In genomic region chr6:141257434-141258202, GRCm38 (mm10) we compare ENCODE assay signal across 10 mouse cellular contexts. TPM values are rescaled to one million over a fixed set of nuclear protein-coding genes. Genes with fewer than 3 reads are reported as not detected.
A peak's percentile ranks its signal among the peaks of the same experiment; 100 is the strongest.
DNase-seq lines count a peak whose midpoint lies in the region; ATAC-seq and TF ChIP-seq lines count a peak whose summit lies in the region.
"Had no signal": no experiment of that assay in that cellular context is flagged by ENCODE, and none has a peak within 500 bp of the region (broad histone marks: within the 10 kb centered on the region; RNA-seq: fewer than 3 reads in every experiment).

No protein-coding gene starts in this region.

- peaks cover 6% of the 10 kb centered on the region for H3K4me1 ChIP-seq in heart, adult 2 months (ENCODE audit: control insufficient read depth, insufficient read depth, low read length)
- peaks cover 30% of the 10 kb centered on the region for H3K4me1 ChIP-seq in heart, embryonic 10.5 days
- H3K4me1 ChIP-seq: hindbrain, embryonic 15.5 days had no signal

- no peak overlapping the region for H3K4me3 ChIP-seq in heart, adult 2 months
- H3K4me3 ChIP-seq in heart, embryonic 10.5 days = no peak overlapping the region
- no peak overlapping the region for H3K4me3 ChIP-seq in layer of hippocampus, adult 2 months
- H3K4me3 ChIP-seq: hindbrain, embryonic 15.5 days had no signal

- no peak for TF ChIP-seq EP300 in heart, adult 2 months (IDR thresholded peaks at IDR 0.05; ENCODE audit: insufficient read depth, low read depth, low read length)

- 69% methylated on average over 6 of the region's 6 CpGs for WGBS in heart, adult 2 months
- WGBS in heart, embryonic 10.5 days = 83% methylated on average over 6 of the region's 6 CpGs

- intact Hi-C loops in heart, adult 2 months (cut with DNase I) = no loop called here

- H3K27ac ChIP-seq in heart, adult 2 months = peak overlapping the region; percentile 26; the same call in 1 of the 2 replicates
- no peak overlapping the region for H3K27ac ChIP-seq in heart, embryonic 10.5 days
- no peak overlapping the region for H3K27ac ChIP-seq in layer of hippocampus, adult 2 months
- H3K27ac ChIP-seq: hindbrain, embryonic 15.5 days had no signal

- no peaks in the 10 kb centered on the region for H3K9me3 ChIP-seq in heart, embryonic 10.5 days
- H3K9me3 ChIP-seq: hindbrain, embryonic 15.5 days had no signal

- TF ChIP-seq CTCF in heart, adult 2 months (IDR thresholded peaks at IDR 0.05) = peak; percentile 53
- TF ChIP-seq CTCF in layer of hippocampus, adult 2 months (conservative IDR thresholded peaks at IDR 0.05) = peak; percentile 58

- peak; percentile 56; the same call in 1 of the 2 replicates for ATAC-seq in granulocyte monocyte progenitor cell, adult 5-6 weeks (replicated peaks; ENCODE audit: poor library complexity, severe bottlenecking)
- ATAC-seq: activated CD4-positive, CD25-positive, alpha-beta regulatory T cell, adult 4 months had no signal

- H3K79me2 ChIP-seq in heart, adult 2 months (replicated peaks; ENCODE audit: control insufficient read depth, insufficient read depth, low read length) = peaks cover 4% of the 10 kb centered on the region

- no peak for DNase-seq in heart, adult 2 months
- no peak for DNase-seq in heart, embryonic 10.5 days (ENCODE audit: low spot score)
- no peak for DNase-seq in layer of hippocampus, adult 2 months (ENCODE audit: low spot score in 2 of 2)
- DNase-seq in layer of hippocampus, adult 9-11 months = no peak
- DNase-seq in MN1 (ENCODE audit: low spot score) = peak; percentile 13
- DNase-seq in layer of hippocampus, adult 11-12 months (ENCODE audit: low spot score) = no peak
- DNase-seq in frontal cortex, postnatal 14 days (ENCODE audit: low spot score in 2 of 2) = no peak

- no peaks in the 10 kb centered on the region for H3K27me3 ChIP-seq in heart, adult 2 months (ENCODE audit: control insufficient read depth, insufficient read depth, low read length)
- no peaks in the 10 kb centered on the region for H3K27me3 ChIP-seq in heart, embryonic 10.5 days (ENCODE audit: insufficient read depth, poor library complexity, severe bottlenecking)
- H3K27me3 ChIP-seq: hindbrain, embryonic 15.5 days had no signal

- peaks cover 7% of the 10 kb centered on the region; the same call in 1 of the 2 replicates for H3K36me3 ChIP-seq in heart, adult 2 months (ENCODE audit: control insufficient read depth, insufficient read depth, low read length)
- no peaks in the 10 kb centered on the region for H3K36me3 ChIP-seq in heart, embryonic 10.5 days
- H3K36me3 ChIP-seq: hindbrain, embryonic 15.5 days had no signal

- H3K9ac ChIP-seq in heart, adult 2 months (ENCODE audit: low read depth, low read length) = no peak overlapping the region
- H3K9ac ChIP-seq: hindbrain, embryonic 15.5 days had no signal

- no peak for TF ChIP-seq POLR2A in heart, adult 2 months (IDR thresholded peaks at IDR 0.05; ENCODE audit: insufficient read depth, low read depth, low read length)

RNA-seq across cellular contexts. Expression of gene Pde3a, which starts 8.5 kb away (rescaled TPM):
- total RNA-seq in heart, adult 2 months (2021) = 10 to 100 TPM; 64.6 to 72.3 TPM
- 18.0 and 23.9 TPM in 2 replicates for polyA plus RNA-seq in heart, adult 2 months (2012; rRNA removed)
- polyA plus RNA-seq in heart, embryonic 10.5 days (2016; fragmentation: Nextera tagmentation; extraction: Ambion mirVana) = 7.3 and 7.5 TPM in 2 replicates
- total RNA-seq in layer of hippocampus, adult 2 months (2021) = 1 to 10 TPM; 3.1 to 3.4 TPM
- not detected in 2 replicates for total RNA-seq in granulocyte monocyte progenitor cell, adult 5-6 weeks (2014; fragmentation: Nextera tagmentation)
- total RNA-seq in granulocyte monocyte progenitor cell, adult 5-6 weeks (2017) = not detected in 2 replicates

Comparison
In these comparisons a context has a peak if more than half of its experiments do, and no peak if none do; other contexts are left out.
1. RNA of gene Pde3a, which starts 8.5 kb away (total RNA-seq): 64.6 to 72.3 TPM in heart, adult 2 months; 3.1 to 3.4 TPM in layer of hippocampus, adult 2 months and not detected in granulocyte monocyte progenitor cell, adult 5-6 weeks; every median in the first group is over 10 times any median in the second.